23 mouse cellular contexts compared by ENCODE assay signal in genomic region chr4:148464869-148465268, GRCm38 (mm10). TPM values are rescaled to one million over a fixed set of nuclear protein-coding genes. Genes with fewer than 3 reads are reported as not detected.
"Had no signal": no experiment of that assay in that cellular context is flagged by ENCODE, and none has a peak within 500 bp of the region (broad histone marks: within the 10 kb centered on the region; RNA-seq: fewer than 3 reads in every experiment).

No protein-coding gene starts in this region.

- H3K4me3 ChIP-seq: intestine, embryonic 15.5 days; limb, embryonic 10.5 days; limb, embryonic 13.5 days; liver, embryonic 12.5 days; liver, embryonic 15.5 days; lung, embryonic 15.5 days; midbrain, embryonic 12.5 days; myocyte; neural tube, embryonic 13.5 days; stomach, embryonic 15.5 days had no signal

- ATAC-seq: intestine, embryonic 15.5 days; liver, embryonic 12.5 days; midbrain, embryonic 16.5 days had no signal

- H3K9me3 ChIP-seq: intestine, embryonic 15.5 days; limb, embryonic 10.5 days; limb, embryonic 13.5 days; liver, embryonic 12.5 days; liver, embryonic 15.5 days; lung, embryonic 15.5 days; midbrain, embryonic 12.5 days; neural tube, embryonic 13.5 days; stomach, embryonic 15.5 days had no signal

- DNase-seq: kidney, adult 11 months; kidney, adult 9 months; liver; lung, adult 18-20 months; lung, postnatal 10 days; lung, postnatal 36 days; right cerebral cortex, postnatal 14 days; spleen, adult 18-20 months; thymus, postnatal 14 days; thymus, postnatal 4 days had no signal

- H3K27me3 ChIP-seq: intestine, embryonic 15.5 days; limb, embryonic 13.5 days; liver, embryonic 12.5 days; liver, embryonic 15.5 days; lung, embryonic 15.5 days; midbrain, embryonic 12.5 days; neural tube, embryonic 13.5 days; stomach, embryonic 15.5 days had no signal

- H3K4me2 ChIP-seq: intestine, embryonic 15.5 days; limb, embryonic 13.5 days; liver, embryonic 12.5 days; liver, embryonic 15.5 days; lung, embryonic 15.5 days; midbrain, embryonic 12.5 days; neural tube, embryonic 13.5 days; stomach, embryonic 15.5 days had no signal

- H3K4me1 ChIP-seq: intestine, embryonic 15.5 days; limb, embryonic 10.5 days; limb, embryonic 13.5 days; liver, embryonic 12.5 days; liver, embryonic 15.5 days; lung, embryonic 15.5 days; midbrain, embryonic 12.5 days; stomach, embryonic 15.5 days had no signal

- H3K9ac ChIP-seq: intestine, embryonic 15.5 days; limb, embryonic 13.5 days; liver, embryonic 12.5 days; liver, embryonic 15.5 days; lung, embryonic 15.5 days; midbrain, embryonic 12.5 days; neural tube, embryonic 13.5 days; stomach, embryonic 15.5 days had no signal

- H3K27ac ChIP-seq: intestine, embryonic 15.5 days; limb, embryonic 10.5 days; limb, embryonic 13.5 days; liver, embryonic 12.5 days; liver, embryonic 15.5 days; lung, embryonic 15.5 days; midbrain, embryonic 12.5 days; neural tube, embryonic 13.5 days; stomach, embryonic 15.5 days had no signal

RNA-seq across cellular contexts. Expression of gene Angptl7, which starts 35.4 kb away (rescaled TPM):
- total RNA-seq: monocyte, adult 5-6 weeks; neutrophil, adult 5-6 weeks had no signal
